Mouse (Mus musculus) adrenal gland, postnatal 10 days (tissue): ENCODE data around the gene Gns. TPM values are rescaled to one million over a fixed set of nuclear protein-coding genes. Genes with fewer than 3 reads are reported as not detected.

Source experiments
- DNase-seq: peaks from one replicate; pipeline ENCODE4 v3.0.0; 2021; ENCODE audit warnings: mixed read lengths
- total RNA-seq, 2 experiments: library from RNA; stranded (reverse); gene quantifications; 2 replicates each; pipeline ENCODE4 v1.2.3; 2021

Gene Gns
- total RNA-seq, 2 experiments from 2014 or later, result 115 to 120 TPM

- peak; percentile 57 for DNase-seq
Observed at GRCm38 (mm10) chr10:121365781-121366272, 937 bp downstream of the Gns start.

DNA sequence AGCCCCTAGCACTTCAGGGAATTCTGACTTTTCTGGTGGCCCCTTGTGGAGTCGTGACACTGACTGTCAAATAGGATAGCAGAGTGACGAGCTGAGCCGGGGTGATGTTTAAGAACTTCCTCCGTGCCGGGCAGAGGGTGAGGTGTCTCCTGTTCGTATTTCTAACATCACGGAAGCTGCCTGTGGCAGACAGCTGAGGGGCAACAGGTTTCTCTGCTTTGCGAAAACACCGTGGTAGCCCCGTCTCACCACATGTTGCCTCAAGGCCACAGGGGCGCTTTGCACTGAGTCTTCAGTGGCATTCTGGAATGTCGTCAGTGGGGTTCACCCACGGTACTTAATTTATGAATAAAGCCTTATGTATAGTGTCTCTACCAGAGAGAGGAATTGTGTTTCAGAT lies 2.4 kb downstream of the Gns start:
- DNase-seq, result no peak

GRCm38 (mm10) chr10:121367780-121368179 lies 2.9 kb downstream of the Gns start:
- no peak for DNase-seq

DNA sequence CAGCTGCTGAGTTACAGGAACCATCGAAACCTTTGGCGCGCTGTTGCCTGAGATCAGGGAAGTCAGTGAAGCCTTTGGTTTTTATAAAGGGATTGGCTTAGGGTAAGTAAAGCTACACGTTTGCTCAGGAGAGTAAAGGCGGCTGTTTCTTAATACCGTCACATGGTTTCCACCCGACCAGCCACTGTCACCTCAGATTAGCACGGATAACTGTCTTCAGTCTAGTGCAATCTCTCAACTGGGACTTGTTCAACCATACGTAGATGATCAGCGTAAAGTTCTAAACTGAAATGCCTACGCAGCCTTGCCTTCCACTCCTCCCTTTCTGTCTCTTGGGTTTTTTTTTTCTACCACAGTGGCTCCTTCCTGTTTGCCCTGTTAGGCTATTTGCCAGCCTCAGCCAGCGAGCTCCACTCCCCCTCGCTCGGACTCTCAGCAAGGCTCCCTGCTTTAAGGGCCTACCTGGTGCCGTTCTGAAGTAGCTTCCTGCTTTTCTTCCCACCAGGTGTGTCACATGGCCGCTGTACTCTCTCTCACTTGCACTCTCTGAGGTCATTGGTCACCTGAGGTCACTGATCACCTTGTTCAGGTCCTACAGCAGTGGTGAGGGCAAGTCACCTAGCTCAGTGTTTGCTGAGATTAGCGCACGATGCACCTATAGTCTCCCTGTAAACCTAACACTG lies 4.0 kb downstream of the Gns start:
- DNase-seq, result no peak

- no peak for DNase-seq
Observed at GRCm38 (mm10) chr10:121370777-121371176, 5.9 kb downstream of the Gns start.

DNA sequence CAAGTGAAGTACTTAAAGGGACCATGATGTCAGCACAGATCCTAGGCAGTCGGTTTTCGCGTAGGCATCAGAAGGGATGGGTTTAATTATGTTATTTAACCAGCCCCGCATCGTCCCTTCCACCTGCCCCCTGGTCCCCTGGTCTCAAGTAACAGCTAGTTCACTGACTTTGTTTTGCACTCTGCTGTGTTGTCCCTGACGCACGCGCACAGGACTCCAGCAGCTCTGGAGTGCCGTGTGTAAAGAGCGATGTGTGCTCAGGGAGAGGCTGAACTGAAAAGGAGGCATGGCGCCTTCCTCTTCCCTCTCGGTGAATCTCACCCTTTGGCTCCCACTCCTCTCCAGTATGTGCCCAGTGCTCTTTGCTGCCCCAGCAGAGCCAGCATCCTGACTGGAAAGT lies 9.1 kb downstream of the Gns start:
- no peak for DNase-seq

- DNase-seq, result no peak
Observed at GRCm38 (mm10) chr10:121374693-121375620, 10.1 kb downstream of the Gns start.

DNA sequence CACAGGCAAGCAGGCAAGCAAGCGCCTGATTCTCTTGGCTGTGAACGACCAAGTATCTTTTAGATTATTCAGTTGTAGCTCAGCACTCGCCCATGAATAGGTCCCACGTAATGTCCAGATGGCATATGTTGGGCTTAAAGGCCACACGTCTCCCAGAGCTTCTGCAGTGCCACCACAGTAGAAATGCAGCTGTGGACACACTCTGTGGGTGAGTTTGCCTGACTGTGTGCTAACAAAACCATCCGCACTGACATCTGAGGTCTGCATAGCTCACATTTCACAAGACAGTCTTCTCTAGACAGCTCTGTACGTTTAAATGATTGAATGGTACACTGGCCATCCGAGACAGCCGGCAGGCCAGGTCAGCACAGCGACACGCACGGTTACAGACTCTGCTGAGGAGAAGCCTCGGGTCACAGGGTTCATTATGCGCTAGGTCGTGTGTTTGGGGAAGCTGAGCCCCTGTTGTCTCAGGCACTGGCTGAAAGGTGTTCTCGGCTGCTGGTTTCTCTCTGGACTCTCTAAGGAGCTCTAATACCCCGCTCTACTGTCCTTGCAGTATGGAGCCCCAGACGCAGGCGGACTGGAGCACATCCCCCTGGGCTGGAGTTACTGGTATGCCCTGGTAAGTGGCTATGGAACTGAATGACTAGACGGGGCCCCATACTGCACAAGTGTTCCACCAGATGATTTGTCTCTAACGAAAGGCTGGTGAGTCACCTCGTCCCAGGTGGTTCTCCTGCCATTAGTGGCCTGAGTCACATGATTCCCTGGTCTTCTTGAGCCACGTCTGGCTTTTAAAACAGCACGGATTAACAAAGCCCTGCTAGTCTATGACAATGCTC lies 11.0 kb downstream of the Gns start:
- DNase-seq, result no peak

- DNase-seq, result no peak
Observed at GRCm38 (mm10) chr10:121376530-121377271, 11.8 kb downstream of the Gns start.

DNA sequence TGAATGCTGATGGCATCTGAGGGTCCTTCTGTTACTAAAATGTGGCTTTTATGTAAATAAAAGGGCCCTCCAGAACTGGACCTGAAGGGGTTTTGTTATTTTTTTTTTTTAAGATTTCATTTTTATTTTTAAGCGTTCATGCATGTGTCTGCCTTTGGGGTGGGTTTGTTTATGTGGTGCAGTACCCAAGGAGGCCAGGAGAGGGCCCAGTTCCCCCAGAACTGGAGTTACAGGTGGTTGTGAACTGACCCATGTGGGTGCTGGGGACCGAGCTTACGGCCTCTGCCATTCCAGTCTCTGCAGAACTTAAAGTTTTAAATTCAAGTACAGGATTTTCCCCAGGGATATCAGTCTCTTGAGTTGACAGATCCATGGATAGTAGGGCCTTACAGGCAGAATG lies 14.5 kb downstream of the Gns start:
- no peak for DNase-seq

DNA sequence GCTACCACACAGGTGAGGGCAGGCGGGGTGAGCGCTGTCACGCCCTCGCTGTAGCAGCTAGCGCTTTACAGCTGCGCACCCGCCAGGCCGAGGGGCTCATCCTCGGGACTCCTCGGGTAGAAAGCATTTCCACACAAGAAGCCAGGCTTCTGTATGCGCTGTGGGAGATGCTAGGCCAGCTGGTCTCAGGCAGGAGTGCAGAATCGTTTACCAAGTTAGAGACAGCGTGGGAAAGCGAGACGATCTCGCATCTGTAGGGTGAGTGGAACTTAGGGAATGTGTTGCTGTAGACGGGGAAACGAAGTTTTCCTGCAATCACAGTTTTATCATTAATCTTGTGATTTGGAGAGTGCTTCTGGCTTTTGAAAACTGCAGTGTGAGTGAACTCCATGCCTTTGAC lies 16.4 kb downstream of the Gns start:
- no peak for DNase-seq

DNA sequence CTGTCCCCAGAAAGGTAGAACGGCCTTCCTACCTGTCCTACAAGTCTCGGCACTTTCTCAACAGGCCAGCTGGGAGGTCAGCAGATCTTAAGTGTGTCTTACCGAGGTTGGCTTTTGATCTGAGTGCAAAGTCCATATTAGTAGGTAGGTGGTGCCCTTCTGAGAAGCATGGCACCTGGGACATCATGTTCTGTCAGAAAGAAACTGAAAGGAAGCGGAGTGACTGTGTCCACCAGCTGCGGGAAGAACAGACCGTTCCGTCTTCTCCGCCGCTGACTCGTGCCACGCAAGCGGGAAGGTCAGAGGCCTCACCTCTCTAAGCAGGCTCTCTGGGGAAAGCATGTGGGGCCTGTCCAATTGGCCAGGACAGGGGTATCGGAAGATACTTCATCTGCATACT lies 19.8 kb downstream of the Gns start:
- no peak for DNase-seq

DNA sequence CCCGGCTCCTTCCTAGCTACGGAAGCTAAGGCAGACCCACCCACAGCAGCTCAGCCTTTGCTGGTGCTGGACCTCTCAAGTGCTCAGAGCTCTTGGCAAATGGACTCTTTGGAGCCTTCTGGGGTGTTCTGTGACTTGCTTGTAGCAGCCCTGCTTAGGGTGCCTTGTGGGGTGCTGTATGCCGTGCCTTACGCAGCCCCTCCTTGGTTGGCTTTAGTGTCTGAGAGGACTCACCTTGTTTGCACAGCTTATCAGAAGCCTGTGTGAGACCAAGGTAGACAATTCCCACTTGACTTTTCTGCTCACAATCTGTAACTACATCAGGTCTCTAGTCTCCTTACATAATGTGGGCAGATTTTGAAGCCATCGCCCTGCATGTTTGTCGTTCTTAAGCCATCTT lies 20.8 kb downstream of the Gns start:
- DNase-seq, result no peak

GRCm38 (mm10) chr10:121386347-121386746 lies 21.5 kb downstream of the Gns start:
- no peak for DNase-seq

DNA sequence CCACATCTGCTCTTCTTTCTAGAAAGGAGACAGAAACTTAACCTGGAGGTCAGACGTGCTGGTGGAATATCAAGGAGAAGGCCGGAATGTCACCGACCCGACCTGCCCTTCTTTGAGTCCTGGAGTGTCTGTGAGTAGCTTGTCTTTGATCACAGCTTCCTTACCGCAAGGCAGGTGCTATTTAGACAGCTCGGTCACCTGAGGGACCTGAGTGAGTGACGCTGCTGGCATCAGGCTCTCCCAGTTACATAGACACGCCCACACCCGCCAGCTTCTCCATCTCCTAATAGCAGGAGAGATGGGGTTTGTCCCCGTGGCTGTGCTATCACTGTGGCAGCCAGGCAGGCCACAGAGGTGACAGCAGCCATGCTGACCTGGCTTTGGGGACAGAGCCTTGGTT lies 25.7 kb downstream of the Gns start:
- no peak for DNase-seq

DNA sequence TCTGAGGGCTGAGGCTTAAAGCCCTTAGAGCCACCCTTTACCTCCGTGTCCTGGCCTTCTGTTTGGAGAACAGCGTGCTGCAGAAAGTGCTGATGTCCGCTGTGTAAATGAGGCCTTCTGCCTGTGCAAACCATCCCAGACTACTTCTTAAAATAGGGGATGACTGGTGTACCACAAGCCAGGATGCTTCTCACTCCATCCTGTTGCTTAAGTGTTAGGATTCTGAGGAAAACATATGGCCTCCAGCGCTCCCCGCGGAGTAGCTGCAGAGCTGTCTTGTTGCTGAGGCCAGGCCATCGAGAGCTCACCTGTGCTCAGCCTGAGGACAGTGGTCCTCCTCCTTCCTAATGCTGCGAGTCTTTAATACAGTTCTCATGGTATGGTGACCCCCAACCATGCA lies 27.0 kb downstream of the Gns start:
- DNase-seq, result no peak

- DNase-seq, result no peak
Observed at GRCm38 (mm10) chr10:121394270-121394669, 29.4 kb downstream of the Gns start.

DNA sequence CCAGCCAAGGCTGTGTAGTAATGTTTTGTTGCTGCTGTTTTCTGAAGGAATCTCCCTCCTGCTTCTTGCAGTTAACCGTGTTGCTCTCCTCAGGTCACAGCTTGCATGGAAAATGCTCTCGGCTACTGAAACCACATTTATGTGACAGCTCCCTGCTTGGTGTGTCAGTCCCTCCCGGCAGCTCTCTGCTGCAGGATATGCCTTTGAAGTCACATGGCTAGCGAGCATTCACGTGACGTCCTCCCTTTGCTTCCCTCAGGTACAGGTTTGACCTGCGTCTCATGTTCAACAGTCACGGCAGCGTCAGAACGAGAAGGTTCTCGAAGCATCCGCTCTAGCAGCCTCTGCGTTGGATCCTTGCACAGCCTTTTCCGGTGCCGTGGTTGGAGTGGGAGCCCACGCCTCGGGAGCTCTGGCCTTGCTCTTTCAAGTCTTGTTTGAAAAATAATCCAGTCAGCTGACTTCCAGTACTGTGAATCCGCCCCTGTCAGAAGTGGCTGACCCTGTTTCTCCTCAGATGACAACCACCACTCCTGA lies 30.0 kb downstream of the Gns start:
- peak; percentile 27 for DNase-seq

- DNase-seq, result peak; percentile 47
Observed at GRCm38 (mm10) chr10:121395542-121396176, 30.8 kb downstream of the Gns start.

- no peak for DNase-seq
Observed at GRCm38 (mm10) chr10:121398599-121398998, 33.7 kb downstream of the Gns start.

DNA sequence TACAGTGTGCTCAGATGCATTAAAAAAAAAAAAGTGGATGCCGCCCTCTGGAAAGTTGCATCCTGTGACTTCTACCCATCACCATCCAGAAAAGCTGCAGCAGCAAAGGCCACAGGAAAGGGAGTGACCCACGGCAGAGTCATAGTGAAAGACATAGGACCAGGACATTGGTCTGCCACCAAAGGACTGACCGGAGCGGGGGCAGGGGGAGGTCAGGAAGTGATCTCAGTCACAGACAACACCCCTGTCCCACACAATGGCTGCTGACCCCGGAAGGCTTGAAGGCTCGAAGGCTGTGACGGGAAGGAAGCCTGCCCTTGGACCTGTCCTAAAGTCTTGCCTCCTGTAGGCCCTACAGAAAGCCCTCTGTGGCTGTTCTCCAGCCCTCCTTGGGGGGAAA lies 36.1 kb downstream of the Gns start:
- no peak for DNase-seq
